Mouse (Mus musculus): ENCODE measurements at regions not wholly inside any gene's neighbourhood (a gene's known extent, or its start where the extent isn't known, plus 50 kb on each side); places are given as distances from the start of the nearest gene placed in this dataset.

GRCm38 (mm10) chr11:38886466-38886865, 1650.7 kb upstream of the Tenm2 start:
- no peak for DNase-seq (ENCODE audit: low read depth, low spot score)

- DNase-seq (ENCODE audit: low read depth, low spot score) = no peak
These were observed 1626.0 kb upstream of the Tenm2 start for GRCm38 (mm10) chr11:38861622-38862345.

- no peak for DNase-seq (ENCODE audit: low read depth, low spot score)
These were observed 1620.9 kb upstream of the Tenm2 start for GRCm38 (mm10) chr11:38856645-38857044.

GRCm38 (mm10) chr11:38829148-38829547, 1593.4 kb upstream of the Tenm2 start:
- no peak for DNase-seq (ENCODE audit: low read depth, low spot score)

GRCm38 (mm10) chr11:38828375-38828774, 1592.6 kb upstream of the Tenm2 start:
- DNase-seq (ENCODE audit: low read depth, low spot score) = no peak

GRCm38 (mm10) chr11:38825172-38825753, 1589.5 kb upstream of the Tenm2 start:
- DNase-seq (ENCODE audit: low read depth, low spot score) = no peak

- no peak for DNase-seq (ENCODE audit: low read depth, low spot score)
These were observed 1582.4 kb upstream of the Tenm2 start for GRCm38 (mm10) chr11:38818141-38818540.

GRCm38 (mm10) chr11:38783548-38783947, 1547.8 kb upstream of the Tenm2 start:
- no peak for DNase-seq (ENCODE audit: low read depth, low spot score)

- DNase-seq (ENCODE audit: low read depth, low spot score) = no peak
These were observed 1543.8 kb upstream of the Tenm2 start for GRCm38 (mm10) chr11:38779585-38779984.

GRCm38 (mm10) chr11:38762241-38762640, 1526.5 kb upstream of the Tenm2 start:
- no peak for DNase-seq (ENCODE audit: low read depth, low spot score)

GRCm38 (mm10) chr11:38747549-38747948, 1511.8 kb upstream of the Tenm2 start:
- DNase-seq (ENCODE audit: low read depth, low spot score) = peak; percentile 2

- no peak for DNase-seq (ENCODE audit: low read depth, low spot score)
These were observed 1493.3 kb upstream of the Tenm2 start for GRCm38 (mm10) chr11:38729101-38729500.

GRCm38 (mm10) chr11:38715697-38716096, 1479.9 kb upstream of the Tenm2 start:
- DNase-seq (ENCODE audit: low read depth, low spot score) = no peak

- DNase-seq (ENCODE audit: low read depth, low spot score) = no peak
These were observed 1445.5 kb upstream of the Tenm2 start for GRCm38 (mm10) chr11:38681264-38681663.

GRCm38 (mm10) chr11:38673367-38674056, 1437.7 kb upstream of the Tenm2 start:
- DNase-seq (ENCODE audit: low read depth, low spot score) = no peak
